Mouse (Mus musculus): Measurements from ENCODE around the gene Dph2. TPM values are rescaled to one million over a fixed set of nuclear protein-coding genes. Genes with fewer than 3 reads are reported as not detected.

Dph2 gene
- polyA plus RNA-seq, 1 experiment: 6.9 TPM

DNA sequence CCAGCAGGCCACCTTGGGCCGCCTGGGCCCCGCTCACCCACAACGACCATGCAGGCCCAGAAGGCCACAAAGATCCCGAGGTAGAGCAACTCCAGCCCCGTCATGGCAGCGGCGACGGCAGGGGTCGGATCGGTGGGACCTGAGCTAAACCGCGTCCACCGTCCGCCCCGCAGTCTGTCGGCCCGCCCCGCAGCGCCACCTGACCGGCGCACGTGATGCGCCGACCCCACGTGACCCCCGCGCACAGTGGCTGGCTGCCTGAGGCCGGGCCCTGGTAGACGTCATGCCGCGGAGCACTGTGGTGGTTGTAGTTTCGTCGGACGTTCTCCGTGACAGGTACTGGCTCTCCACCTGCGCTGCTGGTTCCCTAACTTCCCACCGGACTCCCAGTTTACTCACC is 4.7 kb downstream of the Dph2 start, which contains the start of gene Atp6v0b:
Atp6v0b (minus strand) TSS at position 201 of the 400 bp plus-strand sequence.
- peaks cover 8% of the 10 kb centered on the region for H3K4me1 ChIP-seq (ENCODE audit: control insufficient read depth, insufficient read depth, insufficient read length, low read length)
- peaks cover 8% of the 10 kb centered on the region for H3K27me3 ChIP-seq (ENCODE audit: control insufficient read depth, insufficient read depth, low read length)
- peak within 1 kb of the TSS; percentile 63 for H3K27ac ChIP-seq (ENCODE audit: insufficient read depth, low read depth, low read length)
- H3K4me3 ChIP-seq (ENCODE audit: low read depth, low read length): peak within 1 kb of the TSS; percentile 94
- peaks cover 17% of the 10 kb centered on the region for H3K36me3 ChIP-seq (ENCODE audit: control insufficient read depth, insufficient read depth, low read length)
- WGBS: under 1% methylated on average over 37 of the region's 37 CpGs
- TF ChIP-seq POLR2A (IDR thresholded peaks at IDR 0.05; ENCODE audit: low read depth, low read length): peak; percentile 55; the same call in 1 of the 2 replicates
- no peak for TF ChIP-seq CTCF (IDR thresholded peaks at IDR 0.05; ENCODE audit: extremely low read depth, insufficient read length, insufficient replicate concordance, low read depth, low read length)

DNA sequence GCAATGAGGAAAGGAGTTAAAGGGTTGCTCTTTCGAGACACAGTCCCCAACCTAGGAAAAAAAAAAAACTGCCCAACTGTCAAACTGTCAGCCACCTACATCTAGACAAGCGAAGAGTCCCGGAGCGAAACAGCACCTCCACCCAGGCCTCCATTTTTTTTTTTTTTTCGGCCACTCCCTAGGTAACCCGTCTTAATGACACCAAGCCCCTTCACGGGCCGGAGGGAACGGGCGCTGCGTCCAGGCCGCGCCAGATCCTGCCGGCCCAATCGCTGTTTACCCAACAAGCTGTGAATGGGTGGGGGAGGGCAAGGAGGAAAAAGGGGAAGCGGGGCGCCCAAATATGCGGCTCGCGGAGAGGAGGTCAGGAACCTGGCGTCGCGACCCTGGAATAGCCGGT is 5.2 kb downstream of the Dph2 start:
- TF ChIP-seq POLR2A (IDR thresholded peaks at IDR 0.05; ENCODE audit: low read depth, low read length): no peak
- TF ChIP-seq CTCF (IDR thresholded peaks at IDR 0.05; ENCODE audit: extremely low read depth, insufficient read length, insufficient replicate concordance, low read depth, low read length): no peak
- Histone ChIP-seq H3K4me3 (ENCODE audit: low read depth, low read length) (peak overlapping the region; percentile 94), H3K36me3 (ENCODE audit: control insufficient read depth, insufficient read depth, low read length) (peaks cover 17% of the 10 kb centered on the region), H3K4me1 (ENCODE audit: control insufficient read depth, insufficient read depth, insufficient read length, low read length) (peaks cover 7% of the 10 kb centered on the region), H3K27ac (ENCODE audit: insufficient read depth, low read depth, low read length) (peak overlapping the region; percentile 63), H3K27me3 (ENCODE audit: control insufficient read depth, insufficient read depth, low read length) (peaks cover 8% of the 10 kb centered on the region)
- under 1% methylated on average over 24 of the region's 24 CpGs for WGBS

DNA sequence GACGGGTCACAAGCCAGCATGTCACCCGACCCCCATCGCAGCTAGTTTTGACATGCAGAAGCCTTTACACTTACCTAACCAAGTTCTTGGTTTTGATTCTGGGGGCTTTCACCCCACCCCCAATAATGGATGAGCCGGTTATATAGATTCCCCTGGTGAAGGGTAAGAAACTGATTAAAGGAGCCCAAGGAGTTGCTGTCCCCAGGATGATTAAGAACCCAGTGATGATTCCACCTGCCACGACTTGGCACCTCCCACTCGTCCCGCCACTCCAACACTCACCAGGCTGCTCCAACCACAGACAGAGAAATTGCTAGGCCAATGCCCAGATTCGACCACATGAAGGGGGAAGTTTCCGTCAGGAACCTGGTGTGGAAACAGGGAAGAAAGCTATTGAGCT is 5.8 kb downstream of the Dph2 start:
- H3K4me3 ChIP-seq (ENCODE audit: low read depth, low read length): peak overlapping the region; percentile 94
- H3K36me3 ChIP-seq (ENCODE audit: control insufficient read depth, insufficient read depth, low read length): peaks cover 17% of the 10 kb centered on the region
- peaks cover 8% of the 10 kb centered on the region for H3K27me3 ChIP-seq (ENCODE audit: control insufficient read depth, insufficient read depth, low read length)
- no peak overlapping the region for H3K27ac ChIP-seq (ENCODE audit: insufficient read depth, low read depth, low read length)
- no peak for TF ChIP-seq POLR2A (IDR thresholded peaks at IDR 0.05; ENCODE audit: low read depth, low read length)
- TF ChIP-seq CTCF (IDR thresholded peaks at IDR 0.05; ENCODE audit: extremely low read depth, insufficient read length, insufficient replicate concordance, low read depth, low read length): no peak
- WGBS: 84% methylated on average over 9 of the region's 9 CpGs
- H3K4me1 ChIP-seq (ENCODE audit: control insufficient read depth, insufficient read depth, insufficient read length, low read length): peaks cover 6% of the 10 kb centered on the region

DNA sequence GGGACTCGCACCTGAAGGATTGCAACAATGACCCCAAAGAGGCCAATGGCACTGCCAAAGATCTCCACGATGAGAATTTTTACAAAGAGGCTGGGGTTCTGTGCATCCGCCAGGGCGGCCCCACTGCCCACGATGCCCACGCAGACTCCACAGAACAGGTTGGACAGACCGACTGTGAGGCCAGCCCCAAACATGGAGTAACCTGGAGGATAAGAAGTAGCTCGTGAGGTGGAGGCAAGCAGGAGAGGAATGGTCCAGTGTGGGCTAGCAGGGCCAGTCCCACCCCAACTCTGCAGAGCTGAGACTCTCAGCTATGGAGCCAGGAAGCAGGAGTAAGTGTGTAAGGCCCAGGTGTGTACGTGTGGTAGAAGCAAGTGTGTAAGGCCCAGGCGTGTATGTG is 6.7 kb downstream of the Dph2 start:
- no peak overlapping the region for H3K4me3 ChIP-seq (ENCODE audit: low read depth, low read length)
- peaks cover 8% of the 10 kb centered on the region for H3K27me3 ChIP-seq (ENCODE audit: control insufficient read depth, insufficient read depth, low read length)
- TF ChIP-seq CTCF (IDR thresholded peaks at IDR 0.05; ENCODE audit: extremely low read depth, insufficient read length, insufficient replicate concordance, low read depth, low read length): no peak
- no peak for TF ChIP-seq POLR2A (IDR thresholded peaks at IDR 0.05; ENCODE audit: low read depth, low read length)
- peaks cover 17% of the 10 kb centered on the region for H3K36me3 ChIP-seq (ENCODE audit: control insufficient read depth, insufficient read depth, low read length)
- H3K27ac ChIP-seq (ENCODE audit: insufficient read depth, low read depth, low read length): no peak overlapping the region
- WGBS: 93% methylated on average over 10 of the region's 10 CpGs
- peaks cover 4% of the 10 kb centered on the region; the same call in 1 of the 2 replicates for H3K4me1 ChIP-seq (ENCODE audit: control insufficient read depth, insufficient read depth, insufficient read length, low read length)

DNA sequence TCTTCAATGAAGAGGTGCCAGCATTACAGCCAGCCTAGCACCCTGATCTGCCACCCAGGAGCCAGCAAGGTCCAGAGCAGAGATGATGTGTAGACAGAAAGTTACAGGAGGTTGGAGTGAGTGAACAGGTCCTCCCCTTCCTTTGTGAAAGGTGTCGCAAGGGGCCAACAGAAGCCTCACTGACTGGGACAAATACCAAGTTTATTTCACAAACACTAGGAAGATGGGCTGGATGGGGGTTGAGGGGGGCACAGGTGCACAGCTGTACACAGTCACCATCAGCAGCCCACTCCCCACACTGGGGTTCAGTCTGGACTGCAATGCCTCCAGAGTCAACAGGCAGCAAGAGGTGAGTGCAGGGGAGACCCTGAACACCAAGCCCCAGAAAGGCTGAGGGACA is 7.7 kb downstream of the Dph2 start:
- 76% methylated on average over 1 of the region's 1 CpGs for WGBS
- H3K4me3 ChIP-seq (ENCODE audit: low read depth, low read length): no peak overlapping the region

DNA sequence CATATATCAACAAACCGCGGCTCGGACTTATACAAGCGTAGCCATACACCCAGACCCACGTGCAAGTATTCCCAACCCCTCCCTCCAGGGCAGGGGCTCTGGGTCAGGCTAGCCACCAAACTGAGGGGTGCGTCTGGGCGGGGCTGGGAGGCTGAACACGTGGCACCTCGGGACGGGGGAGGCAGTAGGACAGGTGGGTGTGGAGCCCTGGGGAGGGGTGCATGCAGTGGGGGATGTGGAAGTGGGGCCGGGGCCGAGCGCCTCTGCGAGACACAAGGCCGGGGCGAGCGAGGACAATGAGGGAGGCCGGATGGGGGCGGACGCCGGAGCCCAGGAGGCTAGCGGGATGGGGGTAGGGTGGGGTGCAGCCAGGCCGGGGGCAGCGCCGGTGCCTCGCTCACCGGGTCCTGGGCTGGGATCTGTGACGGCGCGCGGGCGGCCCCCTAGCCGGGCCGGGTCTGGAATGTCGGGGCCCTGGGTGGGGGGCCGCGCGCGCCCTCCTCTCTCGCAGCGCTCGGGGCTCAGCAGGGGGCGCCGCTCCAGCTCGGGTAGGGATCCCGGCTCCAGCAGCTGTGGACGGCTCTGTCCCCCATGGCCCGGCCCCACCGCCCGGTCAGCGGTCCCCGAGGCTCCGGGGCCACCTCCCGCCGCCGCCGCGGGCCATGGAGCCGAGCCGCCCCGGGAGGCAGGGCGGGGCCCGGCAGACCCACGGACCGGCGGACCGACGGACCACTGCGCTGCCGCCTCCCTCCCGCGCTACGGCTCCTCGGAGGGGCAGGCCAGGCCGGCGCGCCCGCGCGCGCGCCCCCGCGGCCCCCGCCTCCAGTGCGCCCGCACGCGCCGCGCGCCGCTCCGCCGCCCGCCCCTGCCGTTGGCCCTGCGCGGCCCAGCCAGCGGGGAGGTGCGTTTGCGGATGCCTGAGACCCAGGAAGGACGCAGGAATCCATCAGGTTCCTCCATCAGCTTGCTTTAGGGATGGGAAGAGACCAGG is 8.8 kb downstream of the Dph2 start, which contains the start of gene B4galt2:
B4galt2 (minus strand) TSS at position 787 of the 991 bp plus-strand sequence.
- Histone ChIP-seq H3K4me1 (ENCODE audit: control insufficient read depth, insufficient read depth, insufficient read length, low read length) (peaks cover 4% of the 10 kb centered on the region; the same call in 1 of the 2 replicates), H3K27ac (ENCODE audit: insufficient read depth, low read depth, low read length) (no peak within 1 kb of the TSS), H3K36me3 (ENCODE audit: control insufficient read depth, insufficient read depth, low read length) (peaks cover 17% of the 10 kb centered on the region), H3K27me3 (ENCODE audit: control insufficient read depth, insufficient read depth, low read length) (peaks cover 8% of the 10 kb centered on the region), H3K4me3 (ENCODE audit: low read depth, low read length) (peak within 1 kb of the TSS; percentile 59)
- no peak for TF ChIP-seq CTCF (IDR thresholded peaks at IDR 0.05; ENCODE audit: extremely low read depth, insufficient read length, insufficient replicate concordance, low read depth, low read length)
- no peak for TF ChIP-seq POLR2A (IDR thresholded peaks at IDR 0.05; ENCODE audit: low read depth, low read length)
- WGBS: 2% methylated on average over 99 of the region's 103 CpGs

More for the DNA sequence above, 7.7 kb downstream of the Dph2 start:
- H3K27ac ChIP-seq (ENCODE audit: insufficient read depth, low read depth, low read length): no peak overlapping the region
- H3K4me1 ChIP-seq (ENCODE audit: control insufficient read depth, insufficient read depth, insufficient read length, low read length): peaks cover 4% of the 10 kb centered on the region; the same call in 1 of the 2 replicates
- TF ChIP-seq CTCF (IDR thresholded peaks at IDR 0.05; ENCODE audit: extremely low read depth, insufficient read length, insufficient replicate concordance, low read depth, low read length) (no peak), POLR2A (IDR thresholded peaks at IDR 0.05; ENCODE audit: low read depth, low read length) (no peak)
- peaks cover 17% of the 10 kb centered on the region for H3K36me3 ChIP-seq (ENCODE audit: control insufficient read depth, insufficient read depth, low read length)
- peaks cover 8% of the 10 kb centered on the region for H3K27me3 ChIP-seq (ENCODE audit: control insufficient read depth, insufficient read depth, low read length)

DNA sequence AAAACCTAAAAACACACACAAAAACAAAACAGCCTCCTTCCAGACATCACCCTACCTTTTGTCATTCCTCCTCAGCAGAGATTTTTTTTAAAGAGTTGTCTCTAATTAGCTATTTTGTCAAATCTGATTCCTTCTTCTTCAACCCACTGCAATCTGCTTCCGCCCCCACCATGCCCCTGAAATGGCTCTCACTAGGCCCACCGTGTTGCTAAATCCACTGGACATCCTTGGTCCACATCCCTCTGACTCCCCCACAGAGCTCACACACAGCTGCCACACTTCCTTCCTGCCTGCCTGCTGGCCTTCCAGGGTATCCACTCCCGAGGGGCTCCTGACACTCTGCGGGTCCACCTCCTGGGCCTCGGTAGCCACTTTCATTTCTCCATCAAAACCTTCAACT is 13.1 kb downstream of the Dph2 start:
- Histone ChIP-seq H3K27me3 (ENCODE audit: control insufficient read depth, insufficient read depth, low read length) (peaks cover 8% of the 10 kb centered on the region), H3K4me3 (ENCODE audit: low read depth, low read length) (no peak overlapping the region), H3K27ac (ENCODE audit: insufficient read depth, low read depth, low read length) (no peak overlapping the region), H3K36me3 (ENCODE audit: control insufficient read depth, insufficient read depth, low read length) (no peaks in the 10 kb centered on the region), H3K4me1 (ENCODE audit: control insufficient read depth, insufficient read depth, insufficient read length, low read length) (no peaks in the 10 kb centered on the region)
- TF ChIP-seq POLR2A (IDR thresholded peaks at IDR 0.05; ENCODE audit: low read depth, low read length): no peak
- WGBS: 81% methylated on average over 5 of the region's 5 CpGs

Data from small intestine, adult 2 months (tissue).